Mouse (Mus musculus): ENCODE measurements around the gene Fign.

The Fign gene

GRCm38 (mm10) chr2:64059477-64059876, 38.4 kb downstream of the Fign start:
- DNase-seq (ENCODE audit: low spot score), result no peak

GRCm38 (mm10) chr2:64048142-64048541, 49.7 kb downstream of the Fign start:
- DNase-seq (ENCODE audit: low spot score), result no peak

GRCm38 (mm10) chr2:64043099-64043498, 54.7 kb downstream of the Fign start:
- no peak for DNase-seq (ENCODE audit: low spot score)

GRCm38 (mm10) chr2:64035393-64035792, 62.4 kb downstream of the Fign start:
- no peak for DNase-seq (ENCODE audit: low spot score)

GRCm38 (mm10) chr2:64033871-64034270, 64.0 kb downstream of the Fign start:
- DNase-seq (ENCODE audit: low spot score), result no peak

- DNase-seq (ENCODE audit: low spot score), result no peak
Measured at GRCm38 (mm10) chr2:64025961-64026360, 71.9 kb downstream of the Fign start.

- DNase-seq (ENCODE audit: low spot score), result no peak
Measured at GRCm38 (mm10) chr2:63994304-63995023, 103.4 kb downstream of the Fign start.

GRCm38 (mm10) chr2:63985426-63985825, 112.4 kb downstream of the Fign start:
- DNase-seq (ENCODE audit: low spot score), result no peak

GRCm38 (mm10) chr2:63982351-63982751, 115.5 kb downstream of the Fign start:
- no peak for DNase-seq (ENCODE audit: low spot score)

- DNase-seq (ENCODE audit: low spot score), result no peak
Measured at GRCm38 (mm10) chr2:63981449-63981848, 116.4 kb downstream of the Fign start.

- DNase-seq (ENCODE audit: low spot score), result no peak
Measured at GRCm38 (mm10) chr2:63969633-63970032, 128.2 kb downstream of the Fign start.

- DNase-seq (ENCODE audit: low spot score), result no peak
Measured at GRCm38 (mm10) chr2:63931041-63931440, 166.8 kb downstream of the Fign start.

- DNase-seq (ENCODE audit: low spot score), result peak; percentile 60
Measured at GRCm38 (mm10) chr2:63926481-63927097, 171.2 kb downstream of the Fign start.

- no peak for DNase-seq (ENCODE audit: low spot score)
Measured at GRCm38 (mm10) chr2:63925721-63926235, 172.1 kb downstream of the Fign start.
